Mouse (Mus musculus): ENCODE measurements around the gene Fgfr2. TPM values are rescaled to one million over a fixed set of nuclear protein-coding genes. Genes with fewer than 3 reads are reported as not detected.

The Fgfr2 gene
- polyA plus RNA-seq, 1 experiment from 2014 or later: 34.1 TPM

DNA sequence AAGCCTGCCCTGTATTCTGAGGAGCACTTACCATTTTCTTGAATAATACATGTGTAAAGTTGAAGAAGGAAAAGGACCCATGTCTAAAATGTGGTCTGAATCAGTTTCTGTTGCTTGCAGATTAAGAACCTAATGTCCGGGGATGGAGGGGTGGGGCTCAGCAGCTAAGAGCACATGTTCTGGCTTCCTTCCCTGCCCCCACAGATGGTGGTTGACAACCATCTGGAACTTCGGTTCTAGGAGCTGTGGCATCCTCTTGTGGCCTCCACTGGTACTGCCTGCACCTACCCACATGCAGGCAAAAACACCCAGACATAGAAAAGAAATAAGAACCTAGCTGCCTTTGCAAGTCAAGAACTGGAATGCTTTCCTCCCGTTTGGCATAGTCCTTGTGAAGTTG lies 119.7 kb downstream of the Fgfr2 start:
- ATAC-seq (ENCODE audit: insufficient number of reproducible peaks, low FRiP score): no peak
- 29% methylated on average over 3 of the region's 3 CpGs for WGBS
- Histone ChIP-seq H3K9ac (no peak overlapping the region), H3K4me3 (no peak overlapping the region), H3K27me3 (replicated peaks) (no peaks in the 10 kb centered on the region), H3K4me1 (replicated peaks) (peaks cover 53% of the 10 kb centered on the region), H3K27ac (ENCODE audit: poor library complexity, severe bottlenecking) (no peak overlapping the region), H3K4me2 (no peak overlapping the region), H3K36me3 (peaks cover 27% of the 10 kb centered on the region), H3K9me3 (replicated peaks) (no peaks in the 10 kb centered on the region)

GRCm38 (mm10) chr7:133002271-133002670 lies 120.9 kb downstream of the Fgfr2 start:
- H3K27me3 ChIP-seq (replicated peaks): no peaks in the 10 kb centered on the region
- no peaks in the 10 kb centered on the region for H3K9me3 ChIP-seq (replicated peaks)
- H3K4me3 ChIP-seq: no peak overlapping the region
- no peak overlapping the region for H3K27ac ChIP-seq (ENCODE audit: poor library complexity, severe bottlenecking)
- peaks cover 39% of the 10 kb centered on the region for H3K36me3 ChIP-seq
- no peak for ATAC-seq (ENCODE audit: insufficient number of reproducible peaks, low FRiP score)
- H3K4me2 ChIP-seq: no peak overlapping the region
- 88% methylated on average over 6 of the region's 6 CpGs for WGBS
- no peak overlapping the region for H3K9ac ChIP-seq
- H3K4me1 ChIP-seq (replicated peaks): peaks cover 41% of the 10 kb centered on the region

GRCm38 (mm10) chr7:133001388-133001787 lies 121.8 kb downstream of the Fgfr2 start:
- 85% methylated on average over 3 of the region's 3 CpGs for WGBS
- Histone ChIP-seq H3K27ac (ENCODE audit: poor library complexity, severe bottlenecking) (no peak overlapping the region), H3K9me3 (replicated peaks) (no peaks in the 10 kb centered on the region), H3K9ac (no peak overlapping the region), H3K36me3 (peaks cover 47% of the 10 kb centered on the region), H3K4me2 (no peak overlapping the region), H3K4me3 (no peak overlapping the region), H3K4me1 (replicated peaks) (peaks cover 36% of the 10 kb centered on the region), H3K27me3 (replicated peaks) (no peaks in the 10 kb centered on the region)
- ATAC-seq (ENCODE audit: insufficient number of reproducible peaks, low FRiP score): no peak

GRCm38 (mm10) chr7:132999061-132999460 lies 124.1 kb downstream of the Fgfr2 start:
- Histone ChIP-seq H3K27me3 (replicated peaks) (no peaks in the 10 kb centered on the region), H3K27ac (ENCODE audit: poor library complexity, severe bottlenecking) (no peak overlapping the region), H3K4me3 (no peak overlapping the region), H3K9ac (no peak overlapping the region), H3K36me3 (peaks cover 63% of the 10 kb centered on the region), H3K4me1 (replicated peaks) (peaks cover 24% of the 10 kb centered on the region), H3K9me3 (replicated peaks) (no peaks in the 10 kb centered on the region), H3K4me2 (no peak overlapping the region)
- ATAC-seq (ENCODE audit: insufficient number of reproducible peaks, low FRiP score): no peak
- WGBS: 94% methylated on average over 11 of the region's 11 CpGs

DNA sequence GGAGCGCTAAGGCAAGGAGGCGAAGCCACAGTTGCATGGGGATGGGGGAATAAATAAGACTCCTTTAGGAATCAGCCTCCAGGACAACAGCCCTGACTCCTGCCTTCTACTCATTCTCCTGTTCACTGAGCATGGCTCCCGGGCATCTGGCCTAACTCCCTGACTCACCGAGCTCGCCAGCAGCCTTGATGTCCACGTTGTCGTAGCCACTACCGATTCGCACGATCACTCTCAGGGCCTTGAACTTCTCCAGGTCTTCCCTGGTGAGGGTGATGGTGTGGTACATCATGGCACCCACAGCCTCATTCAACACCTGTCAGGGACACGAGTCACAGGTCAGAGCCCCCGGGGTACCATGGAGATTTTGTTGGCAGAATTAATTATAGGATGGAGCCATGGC lies 124.5 kb downstream of the Fgfr2 start:
- Histone ChIP-seq H3K9ac (no peak overlapping the region), H3K27ac (ENCODE audit: poor library complexity, severe bottlenecking) (no peak overlapping the region), H3K4me2 (no peak overlapping the region), H3K9me3 (replicated peaks) (no peaks in the 10 kb centered on the region), H3K4me1 (replicated peaks) (peaks cover 19% of the 10 kb centered on the region), H3K36me3 (peaks cover 67% of the 10 kb centered on the region), H3K4me3 (no peak overlapping the region), H3K27me3 (replicated peaks) (no peaks in the 10 kb centered on the region)
- WGBS: 91% methylated on average over 12 of the region's 12 CpGs
- ATAC-seq (ENCODE audit: insufficient number of reproducible peaks, low FRiP score): no peak

GRCm38 (mm10) chr7:132996391-132996790 lies 126.8 kb downstream of the Fgfr2 start:
- Histone ChIP-seq H3K4me1 (replicated peaks) (peaks cover 13% of the 10 kb centered on the region), H3K4me2 (no peak overlapping the region), H3K27ac (ENCODE audit: poor library complexity, severe bottlenecking) (no peak overlapping the region), H3K36me3 (peaks cover 85% of the 10 kb centered on the region), H3K9ac (no peak overlapping the region), H3K4me3 (no peak overlapping the region), H3K9me3 (replicated peaks) (no peaks in the 10 kb centered on the region), H3K27me3 (replicated peaks) (no peaks in the 10 kb centered on the region)
- no peak for ATAC-seq (ENCODE audit: insufficient number of reproducible peaks, low FRiP score)
- whole genome bisulfite sequencing: 91% methylated on average over 5 of the region's 5 CpGs

DNA sequence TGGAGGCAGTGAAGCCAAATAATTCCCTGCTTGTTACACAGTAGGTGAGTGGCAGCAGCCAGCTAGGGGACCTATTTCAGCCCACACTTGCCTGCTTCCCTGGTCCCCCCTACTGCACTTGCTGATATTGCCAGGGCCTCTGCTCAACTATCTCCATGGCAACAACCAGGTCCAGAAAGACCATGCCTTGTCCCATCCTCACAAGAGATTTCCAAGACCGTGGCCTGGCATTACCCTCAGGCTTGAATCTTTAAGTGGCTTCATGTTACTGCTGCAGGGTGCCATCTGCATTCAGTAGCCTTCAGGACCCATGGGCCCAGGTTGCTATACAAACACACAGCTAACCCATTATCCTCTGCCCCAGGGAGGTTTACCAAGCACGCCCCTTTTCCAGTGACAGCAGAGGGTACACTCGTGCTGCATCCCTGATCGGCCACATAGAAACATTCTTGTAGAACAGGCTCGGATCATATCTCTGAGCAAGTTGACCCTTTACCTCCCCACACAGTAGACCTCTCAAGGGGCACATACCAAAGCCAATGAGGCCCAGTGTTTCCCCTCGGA lies 128.4 kb downstream of the Fgfr2 start:
- Histone ChIP-seq H3K36me3 (peaks cover 95% of the 10 kb centered on the region), H3K4me3 (no peak overlapping the region), H3K27me3 (replicated peaks) (no peaks in the 10 kb centered on the region), H3K4me1 (replicated peaks) (peaks cover 8% of the 10 kb centered on the region; the same call in 1 of the 2 replicates), H3K9me3 (replicated peaks) (no peaks in the 10 kb centered on the region), H3K4me2 (no peak overlapping the region), H3K27ac (ENCODE audit: poor library complexity, severe bottlenecking) (no peak overlapping the region), H3K9ac (no peak overlapping the region)
- ATAC-seq (ENCODE audit: insufficient number of reproducible peaks, low FRiP score): no peak
- WGBS: 77% methylated on average over 6 of the region's 6 CpGs

- Histone ChIP-seq H3K36me3 (peaks cover 94% of the 10 kb centered on the region), H3K27ac (ENCODE audit: poor library complexity, severe bottlenecking) (no peak overlapping the region), H3K4me2 (no peak overlapping the region), H3K9me3 (replicated peaks) (no peaks in the 10 kb centered on the region), H3K4me3 (no peak overlapping the region), H3K4me1 (replicated peaks) (peaks cover 8% of the 10 kb centered on the region; the same call in 1 of the 2 replicates), H3K27me3 (replicated peaks) (no peaks in the 10 kb centered on the region), H3K9ac (no peak overlapping the region)
- WGBS: 83% methylated on average over 8 of the region's 8 CpGs
- ATAC-seq (ENCODE audit: insufficient number of reproducible peaks, low FRiP score): no peak
These were observed 129.0 kb downstream of the Fgfr2 start for GRCm38 (mm10) chr7:132994120-132994519.

DNA sequence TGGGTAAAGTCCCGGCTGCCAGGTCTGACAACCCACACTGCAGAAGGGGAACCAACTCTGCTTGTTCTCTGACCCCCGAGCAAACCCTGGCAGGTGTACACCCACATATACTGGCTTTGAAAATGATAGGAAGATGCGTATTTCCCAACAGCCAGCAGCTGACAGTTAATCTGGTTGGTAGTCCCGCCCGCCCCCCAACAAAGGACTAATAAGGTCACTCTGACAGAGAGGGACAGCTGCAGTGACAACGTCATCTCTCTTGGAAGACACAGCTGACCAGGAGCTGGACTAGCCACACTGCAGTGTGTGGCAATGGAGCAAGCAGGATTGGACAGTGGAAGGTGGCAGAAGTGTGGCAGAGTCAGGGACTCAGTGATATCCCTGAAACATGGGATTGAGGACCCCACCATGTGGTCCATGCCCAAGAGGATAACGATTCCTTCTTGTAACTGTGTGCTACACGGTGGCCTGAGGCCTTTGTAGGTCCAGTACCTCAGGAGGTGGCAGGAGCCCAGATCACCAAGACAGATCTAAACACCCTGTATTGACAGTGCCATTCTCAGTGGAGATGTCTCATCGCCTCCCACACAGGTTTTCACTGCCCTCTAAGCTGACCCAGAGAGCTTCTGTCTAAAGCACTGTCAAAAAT lies 130.1 kb downstream of the Fgfr2 start:
- peaks cover 92% of the 10 kb centered on the region for H3K36me3 ChIP-seq

DNA sequence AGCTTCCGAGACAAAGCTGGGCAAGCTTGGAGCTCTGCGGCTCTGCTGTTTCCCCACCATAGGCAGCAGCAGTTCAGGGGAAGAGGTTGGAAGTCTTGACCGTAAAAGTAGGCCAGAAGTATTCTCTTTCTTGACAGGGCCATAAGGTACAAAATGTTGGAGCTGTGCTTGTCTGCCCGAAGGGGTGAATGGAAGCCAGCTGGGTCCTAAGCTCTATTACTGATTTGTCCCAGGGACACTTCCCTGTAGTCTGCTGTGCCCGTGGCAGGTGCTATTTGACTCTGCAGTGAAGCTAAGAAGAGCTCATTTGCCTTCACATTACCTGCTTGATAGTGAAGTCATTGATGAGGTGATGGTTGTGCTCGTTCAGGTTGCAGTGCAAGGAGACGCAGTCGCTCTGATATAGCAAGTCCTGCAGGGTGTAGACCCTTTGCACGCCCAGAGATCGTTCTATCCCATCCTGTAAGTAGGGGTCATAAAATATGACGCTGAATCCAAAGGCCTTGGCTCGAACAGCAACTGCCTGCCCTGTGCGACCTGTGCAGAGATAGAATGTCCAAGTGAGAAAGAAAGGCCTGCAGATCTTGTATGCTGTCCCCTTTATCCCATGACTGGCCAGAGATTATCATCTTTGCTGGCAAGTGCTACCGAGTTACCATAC lies 131.8 kb downstream of the Fgfr2 start:
- H3K4me2 ChIP-seq: no peak overlapping the region
- peaks cover 8% of the 10 kb centered on the region; the same call in 1 of the 2 replicates for H3K4me1 ChIP-seq (replicated peaks)
- no peak overlapping the region for H3K27ac ChIP-seq (ENCODE audit: poor library complexity, severe bottlenecking)
- ATAC-seq (ENCODE audit: insufficient number of reproducible peaks, low FRiP score): no peak
- no peak overlapping the region for H3K4me3 ChIP-seq
- H3K36me3 ChIP-seq: peaks cover 84% of the 10 kb centered on the region
- H3K9ac ChIP-seq: no peak overlapping the region
- WGBS: 90% methylated on average over 14 of the region's 14 CpGs
- H3K27me3 ChIP-seq (replicated peaks): no peaks in the 10 kb centered on the region
- H3K9me3 ChIP-seq (replicated peaks): no peaks in the 10 kb centered on the region

More for the DNA sequence above, 130.1 kb downstream of the Fgfr2 start:
- no peak for ATAC-seq (ENCODE audit: insufficient number of reproducible peaks, low FRiP score)
- Histone ChIP-seq H3K9ac (no peak overlapping the region), H3K27ac (ENCODE audit: poor library complexity, severe bottlenecking) (no peak overlapping the region), H3K4me1 (replicated peaks) (peaks cover 8% of the 10 kb centered on the region; the same call in 1 of the 2 replicates), H3K4me2 (no peak overlapping the region), H3K27me3 (replicated peaks) (no peaks in the 10 kb centered on the region), H3K9me3 (replicated peaks) (no peaks in the 10 kb centered on the region), H3K4me3 (no peak overlapping the region)
- WGBS: 87% methylated on average over 9 of the region's 9 CpGs

DNA sequence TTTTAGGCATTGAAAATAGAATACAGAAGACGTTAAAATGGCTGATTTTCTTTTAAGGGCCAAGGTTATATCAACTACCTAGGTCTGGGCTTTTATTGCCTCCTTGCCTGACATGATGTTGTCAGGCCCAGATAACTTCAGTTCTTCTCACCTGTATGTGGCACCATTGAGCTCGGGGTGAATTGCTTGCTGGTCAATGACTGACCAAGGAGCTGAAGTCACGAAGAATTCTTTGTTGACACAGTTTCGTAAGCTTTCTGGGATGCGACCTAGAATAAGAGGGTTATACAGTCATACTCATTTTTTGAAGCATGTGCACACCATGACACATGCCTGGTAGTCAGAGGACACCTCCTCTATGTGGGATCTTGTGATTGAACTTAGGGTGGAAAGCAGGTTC lies 133.3 kb downstream of the Fgfr2 start:
- WGBS: 89% methylated on average over 5 of the region's 5 CpGs
- no peak overlapping the region for H3K4me2 ChIP-seq
- no peak overlapping the region for H3K9ac ChIP-seq
- H3K9me3 ChIP-seq (replicated peaks): no peaks in the 10 kb centered on the region
- H3K27ac ChIP-seq (ENCODE audit: poor library complexity, severe bottlenecking): no peak overlapping the region
- H3K4me3 ChIP-seq: no peak overlapping the region
- ATAC-seq (ENCODE audit: insufficient number of reproducible peaks, low FRiP score): no peak
- H3K36me3 ChIP-seq: peaks cover 77% of the 10 kb centered on the region
- H3K27me3 ChIP-seq (replicated peaks): no peaks in the 10 kb centered on the region
- no peaks in the 10 kb centered on the region for H3K4me1 ChIP-seq (replicated peaks)
